Mouse (Mus musculus) thymus, postnatal 25 days (tissue): ENCODE data around the gene Gpatch1.
A peak's percentile ranks its signal among the peaks of the same experiment; 100 is the strongest.
"Not testable (repeated sequence)": the region's sequence is repeated elsewhere in the genome, so short reads cannot be mapped to it uniquely, and the experiment has no call there.

Experiments
- DNase-seq: peaks from one replicate; pipeline ENCODE4 v3.0.0; 2022

The Gpatch1 gene

GRCm38 (mm10) chr7:35322732-35323420 is 4.6 kb upstream of the Gpatch1 start:
- no peak for DNase-seq

GRCm38 (mm10) chr7:35322161-35322560 is 3.9 kb upstream of the Gpatch1 start:
- DNase-seq = no peak

DNA sequence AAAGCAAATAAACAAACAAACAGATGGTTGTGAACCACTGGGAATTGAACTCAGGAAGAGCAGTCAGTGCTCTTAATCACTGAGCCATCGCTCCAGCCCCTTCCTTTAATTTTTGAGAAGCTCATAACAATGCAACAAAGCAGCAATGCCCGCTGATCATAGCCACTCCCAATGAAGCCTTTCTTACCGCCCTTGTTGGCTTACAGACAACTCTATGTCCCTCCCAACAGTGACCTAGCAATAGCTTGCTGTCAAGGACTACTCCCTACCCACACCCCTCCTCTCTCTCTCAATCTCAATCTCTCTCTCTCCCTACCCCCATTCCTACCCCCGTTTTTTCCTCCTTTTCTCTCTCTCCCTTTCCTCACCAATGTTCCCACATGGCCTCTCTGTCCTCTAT is 1.5 kb upstream of the Gpatch1 start:
- no peak for DNase-seq

GRCm38 (mm10) chr7:35319221-35319620 is 981 bp upstream of the Gpatch1 start:
- not testable (repeated sequence) for DNase-seq

GRCm38 (mm10) chr7:35314156-35314555 is 4.1 kb downstream of the Gpatch1 start:
- DNase-seq = no peak

DNA sequence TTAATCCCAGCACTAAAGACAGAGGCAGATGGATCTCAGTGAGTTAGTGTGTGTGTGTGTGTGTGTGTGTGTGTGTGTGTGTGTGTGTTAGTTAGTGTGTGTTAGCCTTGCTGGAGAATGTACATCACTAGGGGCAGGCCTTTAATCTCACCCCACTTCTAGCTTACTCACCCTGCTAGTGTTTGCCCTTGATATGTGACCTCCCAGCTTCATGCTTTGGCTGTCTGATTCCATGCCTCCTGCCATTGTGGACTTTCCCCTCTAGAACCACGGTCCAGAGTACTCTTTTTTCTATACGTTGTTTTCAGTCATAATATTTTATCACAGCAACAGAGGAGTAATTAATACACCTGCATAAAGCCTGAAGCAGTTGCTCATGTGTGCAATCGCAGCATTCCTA is 7.0 kb downstream of the Gpatch1 start:
- no peak for DNase-seq

DNA sequence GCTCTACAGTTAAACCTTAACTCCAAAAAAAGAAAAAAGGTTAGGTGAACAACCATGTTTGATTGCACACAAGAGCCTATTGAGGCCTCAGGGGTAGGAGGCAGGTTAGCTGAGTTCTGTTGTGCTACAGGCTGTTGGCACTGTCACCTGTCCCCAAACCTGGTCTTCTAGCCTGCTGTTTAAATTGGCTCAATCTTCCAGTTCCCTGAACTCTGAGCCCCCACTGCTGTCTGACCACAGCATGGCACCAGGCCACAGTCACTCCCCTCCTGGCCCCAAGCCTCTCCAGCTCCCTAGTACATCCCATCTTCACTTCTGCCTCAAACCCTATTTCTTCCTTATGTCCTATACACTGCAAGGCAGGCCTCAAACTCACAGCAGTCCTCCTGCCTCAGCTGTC is 17.4 kb downstream of the Gpatch1 start:
- no peak for DNase-seq

DNA sequence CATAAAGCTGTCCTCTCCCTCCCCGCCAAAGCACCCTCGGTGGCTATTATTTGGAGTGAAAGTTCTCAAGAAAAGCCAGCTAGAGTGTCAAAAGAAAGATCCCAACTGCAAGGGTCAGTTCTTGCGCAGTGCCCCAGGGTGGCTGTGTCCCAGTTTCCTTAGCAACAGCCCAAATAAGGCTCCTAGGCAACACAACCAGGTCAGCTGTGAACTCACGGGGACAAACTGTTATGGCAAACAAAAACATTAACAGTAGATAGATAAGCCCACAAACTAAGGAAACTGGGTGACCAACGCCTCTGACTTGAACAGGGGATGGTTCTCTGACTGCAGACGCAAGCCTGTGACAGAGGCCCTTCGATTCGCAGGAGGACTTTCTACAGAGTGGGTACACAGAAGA is 18.6 kb downstream of the Gpatch1 start:
- no peak for DNase-seq

DNA sequence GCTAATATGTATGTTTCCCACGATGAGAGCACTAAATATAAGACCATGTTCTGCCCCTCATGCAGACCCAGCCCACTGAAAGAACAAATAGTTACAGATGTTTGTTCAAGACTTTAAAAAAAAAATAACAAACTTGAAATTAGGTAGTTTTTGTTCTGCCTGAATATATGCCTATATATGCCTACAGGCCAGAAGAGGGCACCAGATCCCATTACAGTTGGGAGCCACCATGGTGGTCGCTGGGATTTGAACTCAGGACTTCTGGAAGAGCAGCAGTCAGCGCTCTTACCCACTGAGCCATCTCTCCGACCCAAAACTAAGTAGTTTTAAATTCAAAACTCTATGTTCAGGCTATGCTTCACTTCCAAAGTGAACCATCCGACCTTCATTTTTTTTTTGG is 20.4 kb downstream of the Gpatch1 start:
- no peak for DNase-seq

DNA sequence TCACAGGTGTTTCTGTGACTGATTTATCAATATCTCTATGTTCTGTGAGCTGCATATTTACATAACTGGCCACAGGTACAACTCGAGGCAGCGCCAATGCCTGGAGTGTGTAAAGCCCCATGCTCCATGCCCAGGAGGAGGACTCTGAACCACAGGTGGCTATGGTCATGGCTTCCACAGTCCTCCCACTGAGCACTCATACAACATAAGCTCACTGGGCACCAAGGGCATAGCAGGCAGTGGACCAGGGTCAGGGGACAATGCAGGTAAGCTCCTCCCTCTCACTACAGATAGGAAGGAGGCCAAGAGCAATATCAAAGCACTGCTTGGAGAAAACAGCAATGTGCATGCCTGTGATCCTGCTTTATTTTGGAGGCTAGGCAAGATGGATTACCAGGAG is 22.6 kb downstream of the Gpatch1 start:
- no peak for DNase-seq

- no peak for DNase-seq
Observed at GRCm38 (mm10) chr7:35293464-35293863, 24.8 kb downstream of the Gpatch1 start.

GRCm38 (mm10) chr7:35278933-35279332 is 39.3 kb downstream of the Gpatch1 start:
- DNase-seq = no peak

- no peak for DNase-seq
Observed at GRCm38 (mm10) chr7:35277433-35277832, 40.8 kb downstream of the Gpatch1 start.

- peak; percentile 37 for DNase-seq
Observed at GRCm38 (mm10) chr7:35269443-35270024, 48.7 kb downstream of the Gpatch1 start.

DNA sequence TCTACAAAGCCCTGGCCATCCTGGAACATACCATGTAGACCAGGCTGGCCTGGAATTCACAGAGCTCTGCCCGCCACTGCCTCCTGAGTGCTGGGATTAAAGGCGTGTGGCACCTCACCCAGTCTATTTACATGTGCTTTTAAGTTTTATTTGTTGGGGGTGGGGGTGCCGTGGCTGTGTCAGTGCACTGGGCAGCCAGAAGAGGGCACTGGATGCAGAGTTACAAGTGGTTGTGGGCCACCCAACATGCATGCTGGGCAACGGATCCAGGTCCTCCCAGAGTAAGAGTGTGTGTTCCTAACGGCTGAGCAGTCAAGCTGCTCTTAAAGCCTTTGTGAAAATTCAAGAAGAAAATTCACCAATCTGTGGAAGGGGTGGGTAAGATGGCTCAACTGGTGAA is 50.4 kb downstream of the Gpatch1 start:
- DNase-seq = peak; percentile 8

DNA sequence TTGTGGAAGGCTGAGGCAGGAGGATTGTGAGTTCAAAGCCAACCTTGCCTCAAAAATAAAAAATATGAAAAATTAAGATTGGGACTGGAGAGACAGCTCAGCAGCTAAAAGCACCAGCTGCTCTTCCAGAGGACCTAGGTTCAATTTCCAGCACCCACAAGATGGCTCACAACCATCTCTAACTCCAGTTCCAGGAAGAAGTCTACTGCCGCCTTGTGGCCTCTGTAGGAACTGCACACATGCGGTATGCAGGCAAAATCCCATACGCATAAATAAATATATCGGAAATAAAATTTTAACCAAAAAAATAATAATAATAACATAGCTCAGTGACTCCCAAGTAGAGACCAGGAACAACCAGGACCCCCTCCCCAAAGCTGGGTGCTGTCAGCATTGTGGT is 51.6 kb downstream of the Gpatch1 start:
- DNase-seq = peak; percentile 18

DNA sequence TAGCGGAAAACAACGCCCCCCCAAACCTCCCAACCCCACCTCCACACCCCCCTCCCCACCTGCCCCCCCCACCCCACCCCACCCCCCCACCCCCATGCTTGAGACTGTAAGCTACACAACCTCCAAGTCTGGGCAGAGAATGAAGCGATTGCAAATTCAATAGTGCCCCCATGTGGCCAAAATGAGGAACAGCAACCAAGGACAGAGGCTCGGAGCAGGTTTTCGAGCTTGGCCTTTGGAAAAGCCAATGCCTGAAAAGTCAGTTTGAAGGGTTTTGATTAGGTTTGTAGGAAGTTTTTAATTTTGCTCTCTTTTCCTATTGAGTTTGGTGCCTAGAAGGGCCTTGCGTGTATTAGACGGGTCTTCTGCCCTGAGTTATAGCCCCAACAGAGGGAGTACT is 53.5 kb downstream of the Gpatch1 start:
- DNase-seq = peak; percentile 51

- DNase-seq = no peak
Observed at GRCm38 (mm10) chr7:35263595-35264489, 54.4 kb downstream of the Gpatch1 start.

DNA sequence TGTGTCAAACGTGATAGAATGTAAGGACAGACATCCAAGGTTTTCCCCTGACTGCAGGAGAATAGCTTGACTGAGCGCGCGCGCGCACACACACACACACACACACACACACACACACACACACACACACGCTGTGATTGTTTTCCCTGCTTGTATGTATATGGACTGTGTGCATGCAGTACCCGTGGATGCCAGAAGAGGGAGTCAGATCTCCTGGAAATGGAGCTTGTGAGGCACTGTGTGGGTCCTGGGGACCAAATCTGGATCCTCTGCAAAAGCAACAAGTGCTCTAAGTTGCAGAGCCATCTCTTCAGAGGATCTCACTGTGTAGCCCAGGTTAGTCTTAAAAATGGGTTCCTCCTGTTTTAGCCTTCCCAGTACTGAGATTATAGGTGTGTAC is 58.9 kb downstream of the Gpatch1 start:
- no peak for DNase-seq

- DNase-seq = no peak
Observed at GRCm38 (mm10) chr7:35258294-35258693, 59.9 kb downstream of the Gpatch1 start.

DNA sequence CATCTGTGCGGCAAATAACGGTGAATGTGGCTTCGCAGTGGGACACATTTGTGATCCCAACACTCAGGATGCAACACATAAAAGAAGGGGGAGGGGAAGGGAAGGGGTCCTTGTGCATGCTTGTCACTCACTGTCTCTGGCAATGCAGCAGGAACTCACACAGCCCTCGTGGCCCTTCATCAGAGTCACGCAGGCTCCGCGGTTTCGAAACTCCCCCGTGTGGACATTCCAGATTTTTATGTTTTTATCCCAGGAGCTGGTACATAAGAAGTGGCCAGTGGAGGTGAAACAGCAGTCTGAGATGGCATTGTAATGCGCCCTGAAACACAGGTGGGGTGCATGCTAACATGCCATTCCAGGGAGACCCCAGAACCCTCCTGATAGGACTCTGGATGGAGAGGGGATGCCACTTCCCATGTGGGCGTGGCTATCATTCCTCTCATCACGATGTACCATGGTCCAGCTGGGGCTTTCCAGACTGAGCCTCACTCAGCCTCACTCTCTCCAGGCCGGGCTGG is 66.1 kb downstream of the Gpatch1 start:
- no peak for DNase-seq

- DNase-seq = not testable (repeated sequence)
Observed at GRCm38 (mm10) chr7:35237935-35238334, 80.3 kb downstream of the Gpatch1 start.

GRCm38 (mm10) chr7:35235308-35235707 is 82.9 kb downstream of the Gpatch1 start:
- DNase-seq = peak; percentile 28
